Mouse (Mus musculus): Measurements from ENCODE around the gene Pdcd1lg2.

GRCm38 (mm10) chr19:29508208-29508607 lies 97.5 kb downstream of the Pdcd1lg2 start:
- TF ChIP-seq CTCF (IDR thresholded peaks at IDR 0.05; ENCODE audit: low read depth, low read length) (no peak), POLR2A (IDR thresholded peaks at IDR 0.05; ENCODE audit: borderline replicate concordance, low read depth, low read length) (no peak)

Measured in bone marrow macrophage, adult 2 months (primary cell).